Mouse (Mus musculus) kidney, embryonic 14.5 days (tissue): ENCODE data around the gene Slc7a11. TPM values are rescaled to one million over a fixed set of nuclear protein-coding genes. Genes with fewer than 3 reads are reported as not detected.

Source experiments
- ATAC-seq: fragments of 200-750 bp; cut with Nextera tagmentation; 2 replicates; pipeline ENCODE4 v1.8.0; 2017; ENCODE audit warnings: moderate number of reproducible peaks, mild to moderate bottlenecking, moderate TSS enrichment, moderate library complexity; ENCODE audit not compliant: low FRiP score, low TSS enrichment
- H3K27ac ChIP-seq: fragments of 300-500 bp; sonication (generic); 2 replicates; pipeline ENCODE4 v1.5.1; 2014; ENCODE audit warnings: low read depth, mild to moderate bottlenecking, low read length, moderate library complexity, mixed read lengths
- H3K27me3 ChIP-seq: fragments of 300-500 bp; sonication (generic); 2 replicates; pipeline ENCODE4 v1.6.1; 2014; ENCODE audit warnings: mild to moderate bottlenecking, low read length; ENCODE audit not compliant: control insufficient read depth, insufficient read depth
- H3K36me3 ChIP-seq: fragments of 300-500 bp; sonication (generic); 2 replicates; pipeline ENCODE4 v1.6.1; 2014; ENCODE audit warnings: low read length, mixed read lengths; ENCODE audit not compliant: control insufficient read depth, insufficient read depth
- H3K4me1 ChIP-seq: fragments of 300-500 bp; sonication (generic); 2 replicates; pipeline ENCODE4 v1.6.1; 2014; ENCODE audit warnings: low read length, mixed read lengths; ENCODE audit not compliant: control insufficient read depth, insufficient read depth
- H3K4me2 ChIP-seq: fragments of 300-500 bp; sonication (generic); replicated peaks from 2 replicates; pipeline ENCODE4 v1.6.1; 2014; ENCODE audit warnings: low read depth, mild to moderate bottlenecking, low read length
- H3K4me3 ChIP-seq: fragments of 300-500 bp; sonication (generic); 2 replicates; pipeline ENCODE4 v1.5.1; 2014; ENCODE audit warnings: mild to moderate bottlenecking, low read length
- H3K9ac ChIP-seq: fragments of 300-500 bp; sonication (generic); 2 replicates; pipeline ENCODE4 v1.6.1; 2014; ENCODE audit warnings: low read depth, mild to moderate bottlenecking, low read length, moderate library complexity
- H3K9me3 ChIP-seq: fragments of 300-500 bp; sonication (generic); 2 replicates; pipeline ENCODE4 v1.6.1; 2016; ENCODE audit warnings: low read length; ENCODE audit not compliant: control insufficient read depth
- WGBS: fragments of 180-500 bp; shearing (Covaris S2); extraction: QIAGEN DNeasy Blood & Tissue Kit; methylation state at CpG from one replicate; pipeline ENCODE4 v1.1.7; 2014; 5-methylcytosine and 5-hydroxymethylcytosine counted together
- polyA plus RNA-seq: library from polyadenylated mRNA; unstranded; fragments of >200 nt; fragmentation: Nextera tagmentation; extraction: Ambion mirVana; gene quantifications from 2 replicates; pipeline ENCODE4 v1.2.1, GENCODE M21; 2014

The Slc7a11 gene
- polyA plus RNA-seq, 1 experiment from 2014 or later: 0.58 TPM

- Histone ChIP-seq H3K36me3 (no peaks in the 10 kb centered on the region), H3K27ac (no peak overlapping the region), H3K9ac (no peak overlapping the region), H3K27me3 (no peaks in the 10 kb centered on the region), H3K9me3 (no peaks in the 10 kb centered on the region), H3K4me3 (no peak overlapping the region), H3K4me1 (peaks cover 9% of the 10 kb centered on the region; the same call in 1 of the 2 replicates), H3K4me2 (no peak overlapping the region)
- 61% methylated on average over 6 of the region's 6 CpGs for WGBS
- no peak for ATAC-seq
Measured at GRCm38 (mm10) chr3:50302648-50303047, 140.8 kb downstream of the Slc7a11 start.

- Histone ChIP-seq H3K4me1 (peaks cover 13% of the 10 kb centered on the region), H3K36me3 (no peaks in the 10 kb centered on the region), H3K27me3 (no peaks in the 10 kb centered on the region), H3K9me3 (no peaks in the 10 kb centered on the region), H3K4me2 (no peak overlapping the region), H3K9ac (no peak overlapping the region), H3K4me3 (no peak overlapping the region), H3K27ac (no peak overlapping the region)
- ATAC-seq: no peak; the same call in 1 of the 2 replicates
- 6% methylated on average over 4 of the region's 4 CpGs for WGBS
Measured at GRCm38 (mm10) chr3:50300952-50301303, 142.5 kb downstream of the Slc7a11 start.

GRCm38 (mm10) chr3:50300002-50300951 is 143.1 kb downstream of the Slc7a11 start:
- Histone ChIP-seq H3K4me1 (peaks cover 13% of the 10 kb centered on the region), H3K4me3 (no peak overlapping the region), H3K27ac (no peak overlapping the region; the same call in 1 of the 2 replicates), H3K36me3 (no peaks in the 10 kb centered on the region), H3K27me3 (no peaks in the 10 kb centered on the region), H3K9me3 (no peaks in the 10 kb centered on the region), H3K4me2 (no peak overlapping the region), H3K9ac (no peak overlapping the region)
- WGBS: 63% methylated on average over 17 of the region's 17 CpGs
- peak; percentile 43; the same call in 1 of the 2 replicates for ATAC-seq

GRCm38 (mm10) chr3:50298366-50298991 is 144.9 kb downstream of the Slc7a11 start:
- WGBS: 33% methylated on average over 7 of the region's 7 CpGs
- Histone ChIP-seq H3K36me3 (no peaks in the 10 kb centered on the region), H3K27me3 (no peaks in the 10 kb centered on the region), H3K9me3 (no peaks in the 10 kb centered on the region), H3K9ac (no peak overlapping the region), H3K4me2 (no peak overlapping the region), H3K4me1 (peaks cover 13% of the 10 kb centered on the region), H3K4me3 (no peak overlapping the region), H3K27ac (no peak overlapping the region)
- ATAC-seq: peak; percentile 67; the same call in 1 of the 2 replicates

GRCm38 (mm10) chr3:50296956-50297355 is 146.5 kb downstream of the Slc7a11 start:
- no peak overlapping the region for H3K27ac ChIP-seq
- H3K4me2 ChIP-seq: no peak overlapping the region
- peaks cover 13% of the 10 kb centered on the region for H3K4me1 ChIP-seq
- no peak overlapping the region for H3K4me3 ChIP-seq
- H3K9me3 ChIP-seq: no peaks in the 10 kb centered on the region
- WGBS: 50% methylated on average over 10 of the region's 10 CpGs
- no peaks in the 10 kb centered on the region for H3K27me3 ChIP-seq
- ATAC-seq: no peak
- no peak overlapping the region for H3K9ac ChIP-seq
- no peaks in the 10 kb centered on the region for H3K36me3 ChIP-seq

- H3K9me3 ChIP-seq: no peaks in the 10 kb centered on the region
- WGBS: 69% methylated on average over 2 of the region's 2 CpGs
- no peak overlapping the region for H3K27ac ChIP-seq
- H3K4me1 ChIP-seq: no peaks in the 10 kb centered on the region; the same call in 1 of the 2 replicates
- ATAC-seq: no peak
- H3K36me3 ChIP-seq: no peaks in the 10 kb centered on the region
- no peak overlapping the region for H3K9ac ChIP-seq
- no peak overlapping the region for H3K4me2 ChIP-seq
- no peak overlapping the region for H3K4me3 ChIP-seq
- H3K27me3 ChIP-seq: no peaks in the 10 kb centered on the region
Measured at GRCm38 (mm10) chr3:50275023-50275422, 168.4 kb downstream of the Slc7a11 start.

GRCm38 (mm10) chr3:50272222-50272621 is 171.2 kb downstream of the Slc7a11 start:
- Histone ChIP-seq H3K9me3 (no peaks in the 10 kb centered on the region), H3K36me3 (no peaks in the 10 kb centered on the region), H3K27ac (no peak overlapping the region), H3K4me2 (no peak overlapping the region), H3K9ac (no peak overlapping the region), H3K4me1 (no peaks in the 10 kb centered on the region; the same call in 1 of the 2 replicates), H3K4me3 (no peak overlapping the region), H3K27me3 (no peaks in the 10 kb centered on the region)
- ATAC-seq: no peak; the same call in 1 of the 2 replicates

GRCm38 (mm10) chr3:50269680-50270079 is 173.7 kb downstream of the Slc7a11 start:
- no peak for ATAC-seq
- Histone ChIP-seq H3K27ac (no peak overlapping the region), H3K4me2 (no peak overlapping the region), H3K9ac (no peak overlapping the region), H3K4me1 (no peaks in the 10 kb centered on the region), H3K4me3 (no peak overlapping the region), H3K36me3 (no peaks in the 10 kb centered on the region), H3K9me3 (no peaks in the 10 kb centered on the region), H3K27me3 (no peaks in the 10 kb centered on the region)
- 90% methylated on average over 4 of the region's 4 CpGs for WGBS

- Histone ChIP-seq H3K27ac (no peak overlapping the region), H3K4me3 (no peak overlapping the region), H3K9me3 (no peaks in the 10 kb centered on the region), H3K4me1 (no peaks in the 10 kb centered on the region), H3K9ac (no peak overlapping the region), H3K27me3 (no peaks in the 10 kb centered on the region), H3K4me2 (no peak overlapping the region), H3K36me3 (no peaks in the 10 kb centered on the region)
- ATAC-seq: no peak
- 57% methylated on average over 2 of the region's 2 CpGs for WGBS
Measured at GRCm38 (mm10) chr3:50262547-50263087, 180.8 kb downstream of the Slc7a11 start.
